Mouse (Mus musculus) stomach, embryonic 15.5 days (tissue): ENCODE measurements around the gene Gdf3. TPM values are rescaled to one million over a fixed set of nuclear protein-coding genes. Genes with fewer than 3 reads are reported as not detected.
A peak's percentile ranks its signal among the peaks of the same experiment; 100 is the strongest.

Experiments
- ATAC-seq: fragments of 200-750 bp; cut with Nextera tagmentation; 2 replicates; pipeline ENCODE4 v1.8.0; 2017; ENCODE audit warnings: low read depth, moderate number of reproducible peaks, moderate TSS enrichment; ENCODE audit not compliant: insufficient read depth, low FRiP score
- H3K27ac ChIP-seq: fragments of 300-500 bp; sonication (generic); 2 replicates; pipeline ENCODE4 v1.5.1; 2015; ENCODE audit warnings: mild to moderate bottlenecking, inconsistent platforms
- H3K27me3 ChIP-seq: fragments of 300-500 bp; sonication (generic); replicated peaks from 2 replicates; pipeline ENCODE4 v1.6.1; 2015; ENCODE audit warnings: inconsistent platforms
- H3K36me3 ChIP-seq: fragments of 300-500 bp; sonication (generic); 2 replicates; pipeline ENCODE4 v1.6.1; 2015; ENCODE audit warnings: inconsistent platforms
- H3K4me1 ChIP-seq: fragments of 300-500 bp; sonication (generic); 2 replicates; pipeline ENCODE4 v1.6.1; 2015; ENCODE audit warnings: inconsistent platforms
- H3K4me2 ChIP-seq: fragments of 300-500 bp; sonication (generic); 2 replicates; pipeline ENCODE4 v1.6.1; 2015; ENCODE audit warnings: mild to moderate bottlenecking, inconsistent platforms
- H3K4me3 ChIP-seq: fragments of 300-500 bp; sonication (generic); replicated peaks from 2 replicates; pipeline ENCODE4 v1.5.1; 2015; ENCODE audit warnings: inconsistent platforms
- H3K9ac ChIP-seq: fragments of 300-500 bp; sonication (generic); 2 replicates; pipeline ENCODE4 v1.6.1; 2015; ENCODE audit warnings: inconsistent platforms
- H3K9me3 ChIP-seq: fragments of 300-500 bp; sonication (generic); 2 replicates; pipeline ENCODE4 v1.6.1; 2016; ENCODE audit warnings: inconsistent platforms
- WGBS: fragments of 180-500 bp; shearing (Covaris S2); methylation state at CpG from one replicate; pipeline ENCODE4 v1.1.7; 2015; 5-methylcytosine and 5-hydroxymethylcytosine counted together
- polyA plus RNA-seq: library from polyadenylated mRNA; unstranded; fragments of >200 nt; fragmentation: Nextera tagmentation; extraction: Ambion mirVana; gene quantifications from 2 replicates; pipeline ENCODE4 v1.2.1, GENCODE M21; 2015

Gene Gdf3
- polyA plus RNA-seq, 1 experiment from 2014 or later = 0.27 TPM

DNA sequence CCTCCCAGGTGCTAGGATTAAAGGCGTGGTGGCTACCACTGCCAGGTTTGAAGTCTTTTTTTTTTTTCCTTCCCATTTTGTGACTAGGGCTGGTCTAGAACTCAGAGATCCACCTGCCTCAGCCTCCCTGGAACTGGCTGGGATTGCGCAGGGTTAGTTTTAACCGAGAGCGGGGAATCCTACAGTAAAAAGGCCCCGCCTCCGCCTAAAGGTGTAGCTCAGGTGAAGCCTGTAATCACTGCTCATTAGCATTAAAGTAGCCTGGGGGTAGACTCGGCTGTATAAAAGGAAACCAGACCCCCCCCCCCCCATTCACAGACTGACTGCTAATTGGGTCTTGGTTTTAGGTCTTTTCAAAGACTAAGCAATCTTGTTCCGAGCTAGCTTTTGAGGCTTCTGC, 16.2 kb upstream of the Gdf3 start, which contains the start of gene Dppa3:
Gene Dppa3, plus strand, starts transcription at position 301 of the 400 bp plus-strand sequence.
- no peaks in the 10 kb centered on the region for H3K9me3 ChIP-seq
- H3K4me3 ChIP-seq = no peak within 1 kb of the TSS
- H3K27me3 ChIP-seq = 0 out of 2 replicates have a peak, but pooled peaks cover 3% of the 10 kb centered on the region
- no peak for ATAC-seq
- H3K27ac ChIP-seq = no peak within 1 kb of the TSS
- no peaks in the 10 kb centered on the region for H3K36me3 ChIP-seq
- H3K4me2 ChIP-seq = peak within 1 kb of the TSS; percentile 47; the same call in 1 of the 2 replicates
- WGBS = 85% methylated on average over 8 of the region's 8 CpGs
- H3K9ac ChIP-seq = no peak within 1 kb of the TSS
- no peaks in the 10 kb centered on the region for H3K4me1 ChIP-seq

GRCm38 (mm10) chr6:122625156-122625555, 15.3 kb upstream of the Gdf3 start:
- H3K4me2 ChIP-seq = no peak overlapping the region
- no peak overlapping the region for H3K4me3 ChIP-seq
- H3K9me3 ChIP-seq = no peaks in the 10 kb centered on the region
- 74% methylated on average over 4 of the region's 4 CpGs for WGBS
- 0 out of 2 replicates have a peak, but pooled peaks cover 3% of the 10 kb centered on the region for H3K27me3 ChIP-seq
- no peak overlapping the region for H3K27ac ChIP-seq
- ATAC-seq = no peak
- no peaks in the 10 kb centered on the region for H3K36me3 ChIP-seq
- no peak overlapping the region for H3K9ac ChIP-seq
- H3K4me1 ChIP-seq = no peaks in the 10 kb centered on the region

DNA sequence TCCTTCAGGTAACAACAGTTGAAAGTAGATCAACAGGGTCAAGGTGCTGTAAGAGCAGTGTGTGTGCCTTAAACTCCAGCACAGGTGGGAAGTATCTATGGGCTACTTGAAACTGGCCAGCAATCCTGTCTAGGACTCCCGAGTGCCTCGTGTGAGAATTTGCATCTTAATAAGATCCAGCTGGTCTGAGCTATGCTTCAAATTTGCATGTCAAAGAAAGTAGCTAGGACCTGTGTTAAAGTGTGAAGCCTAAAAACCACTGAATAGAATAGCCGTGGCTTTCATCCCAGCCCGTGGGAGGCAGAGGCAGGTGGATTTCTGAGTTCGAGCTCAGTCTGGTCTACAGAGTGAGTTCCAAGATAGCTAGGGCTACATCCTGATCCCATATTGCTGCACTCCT, 14.6 kb upstream of the Gdf3 start:
- H3K9me3 ChIP-seq = no peaks in the 10 kb centered on the region
- H3K4me1 ChIP-seq = no peaks in the 10 kb centered on the region
- 0 out of 2 replicates have a peak, but pooled peaks cover 3% of the 10 kb centered on the region for H3K27me3 ChIP-seq
- H3K9ac ChIP-seq = no peak overlapping the region
- H3K27ac ChIP-seq = no peak overlapping the region
- no peaks in the 10 kb centered on the region for H3K36me3 ChIP-seq
- WGBS = 53% methylated on average over 5 of the region's 5 CpGs
- no peak overlapping the region for H3K4me3 ChIP-seq
- no peak for ATAC-seq
- no peak overlapping the region for H3K4me2 ChIP-seq

- Histone ChIP-seq H3K27ac (no peak overlapping the region), H3K36me3 (no peaks in the 10 kb centered on the region), H3K9me3 (no peaks in the 10 kb centered on the region), H3K27me3 (no peaks in the 10 kb centered on the region), H3K4me1 (no peaks in the 10 kb centered on the region), H3K4me3 (no peak overlapping the region), H3K4me2 (no peak overlapping the region), H3K9ac (no peak overlapping the region)
- 86% methylated on average over 6 of the region's 6 CpGs for WGBS
- no peak for ATAC-seq
These were observed 11.2 kb upstream of the Gdf3 start for GRCm38 (mm10) chr6:122621066-122621465.

DNA sequence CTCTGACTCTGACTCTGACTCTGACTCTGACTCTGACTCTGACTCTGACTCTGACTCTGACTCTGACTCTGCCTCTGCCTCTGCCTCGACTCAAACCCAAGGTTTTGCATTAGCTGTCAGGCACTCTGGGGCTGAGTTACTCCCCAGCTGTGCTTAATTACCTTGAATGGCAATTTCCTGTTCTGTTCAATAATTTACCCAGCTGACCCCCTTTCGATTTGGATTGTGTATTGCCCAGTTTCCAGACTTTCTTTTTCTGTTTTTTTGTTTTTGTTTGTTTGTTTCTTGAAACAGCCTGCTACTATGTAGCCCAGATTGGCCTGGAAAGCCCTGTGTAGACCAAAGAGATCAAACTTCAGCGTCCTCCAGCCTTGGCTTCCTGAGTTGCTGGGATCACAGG, 6.1 kb upstream of the Gdf3 start:
- Histone ChIP-seq H3K27ac (no peak overlapping the region), H3K36me3 (no peaks in the 10 kb centered on the region), H3K4me2 (no peak overlapping the region), H3K4me3 (no peak overlapping the region), H3K9ac (no peak overlapping the region), H3K27me3 (no peaks in the 10 kb centered on the region), H3K9me3 (no peaks in the 10 kb centered on the region), H3K4me1 (no peaks in the 10 kb centered on the region)
- WGBS = 61% methylated on average over 3 of the region's 3 CpGs
- no peak for ATAC-seq

DNA sequence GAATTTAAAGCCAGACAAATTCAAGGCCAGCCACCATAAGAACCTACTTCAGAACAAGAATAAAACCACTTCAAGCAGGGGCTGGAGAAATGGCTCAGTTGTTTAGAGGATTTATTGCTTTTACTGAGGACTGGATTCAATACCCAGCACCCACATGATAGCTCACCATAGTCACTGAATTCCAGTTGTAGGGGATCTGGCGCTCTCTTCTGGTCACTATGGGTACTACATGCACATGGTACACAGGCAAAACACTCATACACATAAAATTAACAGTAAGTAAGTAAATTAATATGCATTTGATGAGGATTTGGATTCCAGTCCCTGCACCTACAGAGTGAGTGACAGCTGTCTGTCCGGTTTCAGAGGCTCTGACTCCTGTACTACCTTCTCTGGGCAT, 4.2 kb upstream of the Gdf3 start:
- Histone ChIP-seq H3K4me1 (no peaks in the 10 kb centered on the region), H3K27ac (no peak overlapping the region), H3K36me3 (no peaks in the 10 kb centered on the region), H3K9ac (no peak overlapping the region), H3K4me3 (no peak overlapping the region), H3K4me2 (no peak overlapping the region), H3K9me3 (no peaks in the 10 kb centered on the region), H3K27me3 (no peaks in the 10 kb centered on the region)
- ATAC-seq = no peak
- WGBS = 67% methylated on average over 2 of the region's 2 CpGs

GRCm38 (mm10) chr6:122612426-122612825, 2.5 kb upstream of the Gdf3 start:
- Histone ChIP-seq H3K4me1 (no peaks in the 10 kb centered on the region), H3K9me3 (no peaks in the 10 kb centered on the region), H3K27me3 (no peaks in the 10 kb centered on the region), H3K4me2 (no peak overlapping the region), H3K36me3 (no peaks in the 10 kb centered on the region), H3K27ac (no peak overlapping the region), H3K4me3 (no peak overlapping the region), H3K9ac (no peak overlapping the region)
- ATAC-seq = no peak
- WGBS = 87% methylated on average over 4 of the region's 4 CpGs

DNA sequence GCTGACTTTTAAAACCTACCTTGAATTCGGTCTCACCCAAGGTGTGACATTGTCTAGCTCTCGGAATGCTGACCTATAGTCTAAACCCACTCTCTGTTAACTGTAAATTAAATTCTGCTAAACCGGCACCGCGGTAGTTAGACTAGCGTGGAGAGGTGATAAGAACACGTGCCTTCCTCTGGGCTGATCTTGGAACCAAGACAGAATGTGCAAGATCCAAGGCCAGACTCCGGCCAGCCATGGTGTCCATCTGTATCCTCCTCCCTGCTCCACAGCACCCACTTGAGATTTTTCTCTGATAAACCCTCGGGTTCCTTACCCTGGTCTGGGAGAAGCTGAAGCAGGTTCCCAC, 534 bp downstream of the Gdf3 start:
- no peak overlapping the region for H3K9ac ChIP-seq
- ATAC-seq = no peak
- no peaks in the 10 kb centered on the region for H3K4me1 ChIP-seq
- no peak overlapping the region for H3K4me2 ChIP-seq
- H3K27ac ChIP-seq = no peak overlapping the region
- H3K4me3 ChIP-seq = no peak overlapping the region
- 54% methylated on average over 9 of the region's 9 CpGs for WGBS
- H3K27me3 ChIP-seq = no peaks in the 10 kb centered on the region
- H3K9me3 ChIP-seq = no peaks in the 10 kb centered on the region
- no peaks in the 10 kb centered on the region for H3K36me3 ChIP-seq

DNA sequence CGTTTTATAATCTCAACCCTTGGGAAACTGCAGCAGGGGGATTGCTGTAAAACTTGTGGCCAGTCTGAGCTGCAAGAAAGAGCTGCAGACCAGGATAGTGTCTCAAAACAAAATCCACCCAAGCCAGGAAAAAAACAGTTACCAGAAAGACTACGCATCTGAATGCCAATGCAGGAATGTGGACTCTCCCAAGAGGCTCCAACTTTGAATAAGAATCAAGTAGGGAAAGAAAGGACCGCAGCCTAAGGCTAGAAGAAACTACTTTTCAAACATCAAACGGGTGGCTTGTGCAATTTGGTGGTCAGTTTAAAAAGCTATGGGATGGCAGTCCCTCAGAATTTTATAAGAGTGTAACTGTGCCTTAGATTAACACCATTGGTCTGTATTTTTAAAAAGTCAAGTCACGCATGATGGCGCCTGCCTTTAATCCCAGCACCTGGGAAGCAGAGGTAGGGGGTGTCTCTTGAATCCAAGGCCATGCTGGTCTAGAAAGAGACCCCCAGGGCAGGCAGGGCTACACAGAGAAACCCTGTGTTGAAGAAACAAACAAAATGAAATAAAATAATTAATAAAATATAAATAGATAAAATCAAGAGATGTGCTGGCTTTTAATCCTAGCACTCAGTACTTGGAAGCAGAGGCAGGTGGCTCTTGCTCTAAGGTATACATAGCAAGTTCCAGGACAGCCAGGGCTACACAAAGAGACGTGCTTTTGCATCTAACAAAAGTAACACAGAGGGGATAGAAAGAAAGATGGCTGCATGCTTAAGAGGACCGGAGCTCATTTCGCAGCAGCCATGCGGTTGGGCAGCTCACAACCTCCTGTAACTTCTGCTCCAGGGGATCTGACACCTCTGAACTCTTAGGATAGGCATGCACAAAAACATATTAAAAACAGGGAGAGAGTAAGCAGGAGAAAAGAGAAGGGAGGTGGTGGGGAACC, 1.2 kb downstream of the Gdf3 start:
- Histone ChIP-seq H3K27ac (no peak overlapping the region), H3K4me2 (no peak overlapping the region), H3K36me3 (no peaks in the 10 kb centered on the region), H3K27me3 (no peaks in the 10 kb centered on the region), H3K4me3 (no peak overlapping the region), H3K4me1 (no peaks in the 10 kb centered on the region), H3K9me3 (no peaks in the 10 kb centered on the region), H3K9ac (no peak overlapping the region)
- 77% methylated on average over 10 of the region's 10 CpGs for WGBS
- no peak for ATAC-seq

- no peak for ATAC-seq
- Histone ChIP-seq H3K4me1 (no peaks in the 10 kb centered on the region), H3K27me3 (no peaks in the 10 kb centered on the region), H3K36me3 (no peaks in the 10 kb centered on the region), H3K9ac (no peak overlapping the region), H3K27ac (no peak overlapping the region), H3K9me3 (no peaks in the 10 kb centered on the region), H3K4me2 (no peak overlapping the region), H3K4me3 (no peak overlapping the region)
- WGBS = 88% methylated on average over 12 of the region's 12 CpGs
These were observed 2.2 kb downstream of the Gdf3 start for GRCm38 (mm10) chr6:122607700-122608099.

- no peaks in the 10 kb centered on the region for H3K4me1 ChIP-seq
- H3K27me3 ChIP-seq = no peaks in the 10 kb centered on the region
- no peaks in the 10 kb centered on the region for H3K9me3 ChIP-seq
- H3K9ac ChIP-seq = no peak overlapping the region
- no peak overlapping the region for H3K27ac ChIP-seq
- H3K4me2 ChIP-seq = no peak overlapping the region
- H3K4me3 ChIP-seq = no peak overlapping the region
- 93% methylated on average over 11 of the region's 11 CpGs for WGBS
- no peaks in the 10 kb centered on the region for H3K36me3 ChIP-seq
- ATAC-seq = no peak
These were observed 3.2 kb downstream of the Gdf3 start for GRCm38 (mm10) chr6:122606661-122607060.

DNA sequence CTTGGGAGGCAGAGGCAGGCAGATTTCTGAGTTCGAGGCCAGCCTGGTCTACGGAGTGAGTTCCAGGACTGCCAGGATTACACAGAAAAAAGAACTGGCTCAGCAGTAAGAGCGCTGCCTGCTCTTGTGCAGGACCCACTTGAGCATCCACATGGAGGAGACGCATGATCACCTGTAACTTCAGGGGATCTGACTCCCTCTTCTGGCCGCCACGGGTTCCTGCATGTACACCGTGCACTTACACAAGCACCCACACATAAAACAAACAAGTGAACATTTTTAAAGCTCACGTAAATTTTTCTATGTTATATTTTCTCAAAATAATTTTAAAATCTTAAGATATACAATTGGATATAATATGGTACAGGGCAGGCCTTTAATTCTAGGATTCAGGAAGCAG, 4.4 kb downstream of the Gdf3 start:
- ATAC-seq = no peak
- Histone ChIP-seq H3K36me3 (no peaks in the 10 kb centered on the region), H3K4me3 (no peak overlapping the region), H3K4me2 (no peak overlapping the region), H3K4me1 (no peaks in the 10 kb centered on the region), H3K27ac (no peak overlapping the region), H3K27me3 (no peaks in the 10 kb centered on the region), H3K9me3 (no peaks in the 10 kb centered on the region), H3K9ac (no peak overlapping the region)
- WGBS = 89% methylated on average over 8 of the region's 8 CpGs
